Mouse (Mus musculus) midbrain, embryonic 13.5 days (tissue): ENCODE results near the gene Dph5. TPM values are rescaled to one million over a fixed set of nuclear protein-coding genes. Genes with fewer than 3 reads are reported as not detected.

ENCODE experiments used
- microRNA-seq: library from miRNA; unstranded; fragments of <30 nt; microRNA quantifications from one replicate; pipeline ENCODE4, GENCODE M21; 2016
- polyA plus RNA-seq: library from polyadenylated mRNA; unstranded; fragments of >200 nt; fragmentation: Nextera tagmentation; extraction: Ambion mirVana; gene quantifications from 2 replicates; pipeline ENCODE4 v1.2.1, GENCODE M21; 2015

Dph5 gene
- polyA plus RNA-seq, 1 experiment from 2014 or later, result 26.2 TPM

Small RNA genes lying within 50 kb of the gene (microRNA-seq; reads per million reads assigned to microRNA genes)
- not detected for gene Mir669n

Other genes starting within 250 kb of the Dph5 start
- 25.0 and 30.5 TPM in 2 replicates for gene S1pr1, start 172.8 kb upstream of the Dph5 start, polyA plus RNA-seq
- 17.0 and 17.6 TPM in 2 replicates for gene Slc30a7, start 119.6 kb downstream of the Dph5 start, polyA plus RNA-seq
- gene Extl2, start 119.6 kb downstream of the Dph5 start, polyA plus RNA-seq, result 22.8 and 23.9 TPM in 2 replicates
- 38.5 and 44.4 TPM in 2 replicates for gene Vcam1, start 241.9 kb downstream of the Dph5 start, polyA plus RNA-seq